Mouse (Mus musculus): ENCODE data around the gene Gdf11.

GRCm38 (mm10) chr10:128921883-128922821, 30.6 kb upstream of the Gdf11 start:
- TF ChIP-seq FLI1 (IDR thresholded peaks at IDR 0.05; ENCODE audit: low read length): no peak
- TF ChIP-seq GATA1 (IDR thresholded peaks at IDR 0.05; ENCODE audit: borderline replicate concordance, low read length): no peak
